Mouse (Mus musculus): Measurements from ENCODE around the gene Acsl3. TPM values are rescaled to one million over a fixed set of nuclear protein-coding genes. Genes with fewer than 3 reads are reported as not detected.

Acsl3 gene
- total and polyA plus RNA-seq, 3 experiments: 16.4 to 87.0 (median 33.6) TPM

- Histone ChIP-seq H3K36me3 (replicated peaks) (no peaks in the 10 kb centered on the region), H3K4me3 (ENCODE audit: low read depth, low read length) (no peak overlapping the region), H3K9me3 (replicated peaks) (no peaks in the 10 kb centered on the region), H3K27me3 (ENCODE audit: insufficient read depth, low read length) (peaks cover 10% of the 10 kb centered on the region), H3K4me1 (ENCODE audit: insufficient read depth, low read depth, low read length) (no peaks in the 10 kb centered on the region)
- ATAC-seq (ENCODE audit: extremely low read depth, insufficient number of reproducible peaks, low FRiP score, poor library complexity, severe bottlenecking): no peak
- TF ChIP-seq GATA2 (IDR thresholded peaks at IDR 0.05; ENCODE audit: borderline replicate concordance, low read depth, low read length) (no peak), TAL1 (conservative IDR thresholded peaks at IDR 0.05; ENCODE audit: low read depth, low read length) (no peak), CTCF (IDR thresholded peaks at IDR 0.05; ENCODE audit: low read depth, low read length) (no peak), POLR2AphosphoS5 (IDR thresholded peaks at IDR 0.05; ENCODE audit: insufficient replicate concordance, low read depth, low read length) (no peak), GATA1 (IDR thresholded peaks at IDR 0.05; ENCODE audit: borderline replicate concordance, low read length) (no peak)
- DNase-seq (ENCODE audit: low spot score): no peak
Measured at GRCm38 (mm10) chr1:78640871-78641270, 16.8 kb upstream of the Acsl3 start.

GRCm38 (mm10) chr1:78641791-78642190 is 15.8 kb upstream of the Acsl3 start:
- ATAC-seq (ENCODE audit: extremely low read depth, insufficient number of reproducible peaks, low FRiP score, poor library complexity, severe bottlenecking): no peak
- TF ChIP-seq GATA2 (IDR thresholded peaks at IDR 0.05; ENCODE audit: borderline replicate concordance, low read depth, low read length): no peak
- TF ChIP-seq CTCF (IDR thresholded peaks at IDR 0.05; ENCODE audit: low read depth, low read length): no peak
- no peak for TF ChIP-seq TAL1 (conservative IDR thresholded peaks at IDR 0.05; ENCODE audit: low read depth, low read length)
- no peak for TF ChIP-seq GATA1 (IDR thresholded peaks at IDR 0.05; ENCODE audit: borderline replicate concordance, low read length)
- TF ChIP-seq POLR2AphosphoS5 (IDR thresholded peaks at IDR 0.05; ENCODE audit: insufficient replicate concordance, low read depth, low read length): no peak
- DNase-seq (ENCODE audit: low spot score): no peak

GRCm38 (mm10) chr1:78642197-78642596 is 15.4 kb upstream of the Acsl3 start:
- H3K36me3 ChIP-seq (replicated peaks): no peaks in the 10 kb centered on the region
- no peak for TF ChIP-seq GATA2 (IDR thresholded peaks at IDR 0.05; ENCODE audit: borderline replicate concordance, low read depth, low read length)
- TF ChIP-seq CTCF (IDR thresholded peaks at IDR 0.05; ENCODE audit: low read depth, low read length): no peak
- no peak for TF ChIP-seq POLR2AphosphoS5 (IDR thresholded peaks at IDR 0.05; ENCODE audit: insufficient replicate concordance, low read depth, low read length)
- TF ChIP-seq GATA1 (IDR thresholded peaks at IDR 0.05; ENCODE audit: borderline replicate concordance, low read length): no peak
- TF ChIP-seq TAL1 (conservative IDR thresholded peaks at IDR 0.05; ENCODE audit: low read depth, low read length): no peak
- DNase-seq (ENCODE audit: low spot score): no peak
- H3K4me3 ChIP-seq (ENCODE audit: low read depth, low read length): no peak overlapping the region
- H3K9me3 ChIP-seq (replicated peaks): no peaks in the 10 kb centered on the region
- H3K4me1 ChIP-seq (ENCODE audit: insufficient read depth, low read depth, low read length): no peaks in the 10 kb centered on the region
- no peak for ATAC-seq (ENCODE audit: extremely low read depth, insufficient number of reproducible peaks, low FRiP score, poor library complexity, severe bottlenecking)
- H3K27me3 ChIP-seq (ENCODE audit: insufficient read depth, low read length): peaks cover 10% of the 10 kb centered on the region

More at GRCm38 (mm10) chr1:78641791-78642190, 15.8 kb upstream of the Acsl3 start:
- H3K9me3 ChIP-seq (replicated peaks): no peaks in the 10 kb centered on the region
- no peaks in the 10 kb centered on the region for H3K4me1 ChIP-seq (ENCODE audit: insufficient read depth, low read depth, low read length)
- no peak overlapping the region for H3K4me3 ChIP-seq (ENCODE audit: low read depth, low read length)
- peaks cover 10% of the 10 kb centered on the region for H3K27me3 ChIP-seq (ENCODE audit: insufficient read depth, low read length)
- H3K36me3 ChIP-seq (replicated peaks): no peaks in the 10 kb centered on the region

GRCm38 (mm10) chr1:78647317-78647885 is 10.2 kb upstream of the Acsl3 start:
- H3K4me3 ChIP-seq (ENCODE audit: low read depth, low read length): no peak overlapping the region
- no peaks in the 10 kb centered on the region for H3K4me1 ChIP-seq (ENCODE audit: insufficient read depth, low read depth, low read length)
- no peaks in the 10 kb centered on the region for H3K9me3 ChIP-seq (replicated peaks)
- ATAC-seq (ENCODE audit: extremely low read depth, insufficient number of reproducible peaks, low FRiP score, poor library complexity, severe bottlenecking): no peak
- H3K36me3 ChIP-seq (replicated peaks): no peaks in the 10 kb centered on the region
- H3K27me3 ChIP-seq (ENCODE audit: insufficient read depth, low read length): peaks cover 17% of the 10 kb centered on the region
- TF ChIP-seq GATA1 (IDR thresholded peaks at IDR 0.05; ENCODE audit: borderline replicate concordance, low read length) (no peak), CTCF (IDR thresholded peaks at IDR 0.05; ENCODE audit: low read depth, low read length) (no peak), GATA2 (IDR thresholded peaks at IDR 0.05; ENCODE audit: borderline replicate concordance, low read depth, low read length) (no peak), TAL1 (conservative IDR thresholded peaks at IDR 0.05; ENCODE audit: low read depth, low read length) (no peak), POLR2AphosphoS5 (IDR thresholded peaks at IDR 0.05; ENCODE audit: insufficient replicate concordance, low read depth, low read length) (no peak)
- DNase-seq (ENCODE audit: low spot score): no peak

GRCm38 (mm10) chr1:78649269-78650061 is 8.2 kb upstream of the Acsl3 start:
- no peak for TF ChIP-seq GATA2 (IDR thresholded peaks at IDR 0.05; ENCODE audit: borderline replicate concordance, low read depth, low read length)
- no peak for TF ChIP-seq CTCF (IDR thresholded peaks at IDR 0.05; ENCODE audit: low read depth, low read length)
- TF ChIP-seq TAL1 (conservative IDR thresholded peaks at IDR 0.05; ENCODE audit: low read depth, low read length): no peak
- TF ChIP-seq GATA1 (IDR thresholded peaks at IDR 0.05; ENCODE audit: borderline replicate concordance, low read length): no peak
- no peak for TF ChIP-seq POLR2AphosphoS5 (IDR thresholded peaks at IDR 0.05; ENCODE audit: insufficient replicate concordance, low read depth, low read length)
- Histone ChIP-seq H3K4me1 (ENCODE audit: insufficient read depth, low read depth, low read length) (no peaks in the 10 kb centered on the region), H3K36me3 (replicated peaks) (no peaks in the 10 kb centered on the region), H3K27me3 (ENCODE audit: insufficient read depth, low read length) (peaks cover 17% of the 10 kb centered on the region), H3K9me3 (replicated peaks) (no peaks in the 10 kb centered on the region), H3K4me3 (ENCODE audit: low read depth, low read length) (no peak overlapping the region)
- DNase-seq (ENCODE audit: low spot score): no peak
- ATAC-seq (ENCODE audit: extremely low read depth, insufficient number of reproducible peaks, low FRiP score, poor library complexity, severe bottlenecking): no peak

GRCm38 (mm10) chr1:78656472-78656871 is 1.2 kb upstream of the Acsl3 start:
- TF ChIP-seq POLR2AphosphoS5 (IDR thresholded peaks at IDR 0.05; ENCODE audit: insufficient replicate concordance, low read depth, low read length): no peak
- no peak for TF ChIP-seq GATA2 (IDR thresholded peaks at IDR 0.05; ENCODE audit: borderline replicate concordance, low read depth, low read length)
- TF ChIP-seq TAL1 (conservative IDR thresholded peaks at IDR 0.05; ENCODE audit: low read depth, low read length): no peak
- TF ChIP-seq CTCF (IDR thresholded peaks at IDR 0.05; ENCODE audit: low read depth, low read length): no peak
- no peak for TF ChIP-seq GATA1 (IDR thresholded peaks at IDR 0.05; ENCODE audit: borderline replicate concordance, low read length)
- Histone ChIP-seq H3K9me3 (replicated peaks) (no peaks in the 10 kb centered on the region), H3K27me3 (ENCODE audit: insufficient read depth, low read length) (peaks cover 3% of the 10 kb centered on the region; the same call in 1 of the 2 replicates), H3K4me1 (ENCODE audit: insufficient read depth, low read depth, low read length) (peaks cover 33% of the 10 kb centered on the region), H3K36me3 (replicated peaks) (peaks cover 9% of the 10 kb centered on the region), H3K4me3 (ENCODE audit: low read depth, low read length) (no peak overlapping the region)
- ATAC-seq (ENCODE audit: extremely low read depth, insufficient number of reproducible peaks, low FRiP score, poor library complexity, severe bottlenecking) (no peak), DNase-seq (ENCODE audit: low spot score) (no peak)

Measured in G1E (cell line).